Mouse (Mus musculus): ENCODE measurements around the gene Kansl3.

The Kansl3 gene

DNA sequence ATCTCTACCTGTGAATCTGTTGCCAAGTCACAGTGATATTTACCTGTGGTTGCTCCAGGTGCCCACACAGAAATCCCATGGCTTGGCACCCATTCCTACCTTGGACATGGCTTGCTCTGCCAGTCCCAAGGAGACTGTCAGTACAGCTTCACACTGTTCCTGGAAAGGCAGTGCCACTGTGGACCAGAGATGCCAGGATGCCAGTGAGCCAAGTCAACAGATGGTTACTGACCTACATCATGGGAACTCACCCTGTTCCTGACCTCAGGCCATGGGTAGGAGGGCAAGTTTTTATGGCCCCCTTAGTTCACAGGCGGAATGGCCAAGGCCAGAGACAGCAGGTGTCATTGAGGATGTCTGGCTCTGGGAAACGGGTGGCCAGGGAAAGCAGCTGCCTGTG, 47.8 kb downstream of the Kansl3 start:
- peak; percentile 70 to 73 for DNase-seq

DNA sequence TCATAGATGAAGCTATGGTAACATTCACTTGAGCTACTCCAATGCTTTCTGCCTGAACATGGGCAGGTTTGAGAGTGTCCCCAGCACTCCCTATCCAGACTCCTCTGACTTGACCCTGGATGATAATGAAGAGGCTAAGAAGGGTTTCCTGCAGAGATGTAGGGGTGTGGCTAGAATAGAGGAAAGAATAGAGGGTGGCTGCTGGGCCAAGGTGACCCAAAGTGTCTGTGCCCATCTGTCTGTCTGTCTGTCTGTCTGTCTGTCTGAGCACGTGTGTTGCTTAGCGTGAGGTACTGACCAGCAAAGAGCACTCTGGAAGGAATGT, 53.2 kb downstream of the Kansl3 start:
- no peak for DNase-seq

DNA sequence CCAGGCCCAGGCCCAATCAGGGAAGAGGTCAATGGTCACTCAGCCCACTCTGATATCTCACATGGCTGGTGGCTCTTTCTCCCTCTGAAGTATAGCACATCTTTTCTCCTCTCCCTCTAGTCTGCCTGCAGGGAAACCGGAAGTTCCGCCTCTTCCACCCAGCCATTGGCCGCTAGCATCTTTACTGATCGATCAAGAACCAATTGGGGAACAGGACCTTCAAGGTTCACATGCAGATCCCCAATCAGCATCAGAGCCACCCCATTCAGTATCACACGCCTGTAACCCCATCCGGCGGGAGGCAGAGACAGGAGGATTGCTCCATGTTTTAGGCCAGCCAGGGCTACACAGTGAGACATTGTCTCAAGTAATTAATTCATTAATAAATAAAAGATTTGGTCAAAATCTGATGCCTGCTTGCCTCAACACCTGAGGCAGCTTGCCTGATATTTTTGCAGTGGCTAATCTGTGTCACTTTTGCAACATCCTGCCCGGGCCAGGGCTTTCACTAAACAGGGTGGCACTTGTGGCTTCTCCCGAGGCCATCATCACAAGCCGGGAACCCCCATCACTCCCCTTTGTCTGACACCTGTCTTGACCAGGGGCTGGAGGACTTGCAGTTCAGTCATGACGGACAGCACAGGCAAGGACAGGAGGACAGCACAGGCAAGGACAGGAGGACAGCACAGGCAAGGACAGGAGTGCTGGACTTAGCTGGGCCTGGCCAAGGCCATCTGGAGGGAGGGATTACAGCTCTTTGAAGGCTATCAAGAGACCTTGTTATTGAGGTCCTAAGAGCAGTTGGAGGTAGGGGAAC, 53.8 kb downstream of the Kansl3 start:
- no peak for DNase-seq

GRCm38 (mm10) chr1:36309498-36309901, 59.5 kb downstream of the Kansl3 start:
- peak in 1 of 2 experiments; percentile 40 for DNase-seq

- DNase-seq = peak in 1 of 2 experiments; percentile 10
Observed at GRCm38 (mm10) chr1:36308966-36309475, 60.0 kb downstream of the Kansl3 start.

DNA sequence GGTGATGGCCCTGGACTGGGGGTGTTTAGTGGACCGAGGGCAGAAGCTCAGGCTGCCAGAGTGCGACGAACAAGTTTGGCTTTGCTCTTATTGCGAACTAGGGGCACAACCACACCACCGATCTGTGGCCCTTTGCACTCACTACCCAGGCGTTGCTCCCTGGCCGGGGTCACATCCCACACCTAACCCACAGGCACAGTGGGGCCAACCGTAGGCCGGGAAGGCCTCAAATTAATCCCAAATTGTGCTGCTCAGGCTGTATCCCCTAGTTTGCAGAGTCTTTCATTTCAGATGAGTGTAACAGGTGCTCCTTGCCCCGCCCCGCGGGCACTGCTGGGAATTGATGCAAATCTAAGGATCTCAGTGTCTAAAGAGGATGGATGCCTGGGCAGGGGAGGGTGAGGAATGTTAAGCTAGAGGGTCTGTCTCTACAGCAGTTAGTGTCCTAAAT, 60.5 kb downstream of the Kansl3 start:
- DNase-seq = peak in 1 of 2 experiments; percentile 38

DNA sequence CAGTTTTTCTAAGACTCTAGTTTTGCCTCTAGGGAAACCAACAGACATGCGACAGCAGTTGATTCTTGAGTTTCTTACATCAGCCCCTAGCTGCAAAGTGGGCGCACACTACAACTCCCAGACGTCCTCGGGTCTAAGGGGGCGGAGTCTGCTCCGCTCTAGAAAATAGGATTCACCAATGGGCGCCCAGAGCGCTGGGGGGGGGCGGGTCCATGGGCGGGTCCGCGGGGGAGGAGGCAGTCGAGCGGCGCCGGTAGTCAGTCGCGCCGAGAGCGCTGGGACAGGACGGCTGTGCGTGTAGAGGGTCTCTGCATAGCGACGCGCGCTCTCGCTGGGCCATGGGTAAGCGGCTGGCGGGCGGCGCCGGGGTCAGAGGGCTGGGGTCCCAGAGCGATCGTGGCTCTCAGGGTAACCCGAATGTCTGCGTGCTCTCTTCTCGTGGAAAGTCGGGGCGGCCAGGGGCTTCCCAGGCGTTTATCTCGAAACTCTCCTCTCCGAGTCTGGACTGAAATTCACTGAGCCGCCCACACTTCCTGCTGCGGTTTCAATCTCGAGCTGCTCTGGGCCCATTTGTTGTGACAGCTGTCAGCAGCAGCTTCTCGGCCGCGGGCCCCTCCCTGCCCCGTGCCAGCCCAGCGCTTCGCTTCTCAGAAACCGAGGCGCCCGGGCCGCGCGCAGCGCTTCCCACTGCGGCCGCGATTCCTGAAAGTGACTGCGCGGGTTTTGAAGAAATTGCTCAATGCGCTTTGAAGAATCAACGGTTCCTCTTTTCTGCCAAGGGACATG, 61.3 kb downstream of the Kansl3 start, which contains the start of gene Arid5a:
Gene Arid5a (plus strand): TSS at position 239 of the 786 bp plus-strand sequence.
- peak; percentile 86 to 92 for DNase-seq

GRCm38 (mm10) chr1:36307121-36307494, 61.9 kb downstream of the Kansl3 start:
- no peak for DNase-seq

DNA sequence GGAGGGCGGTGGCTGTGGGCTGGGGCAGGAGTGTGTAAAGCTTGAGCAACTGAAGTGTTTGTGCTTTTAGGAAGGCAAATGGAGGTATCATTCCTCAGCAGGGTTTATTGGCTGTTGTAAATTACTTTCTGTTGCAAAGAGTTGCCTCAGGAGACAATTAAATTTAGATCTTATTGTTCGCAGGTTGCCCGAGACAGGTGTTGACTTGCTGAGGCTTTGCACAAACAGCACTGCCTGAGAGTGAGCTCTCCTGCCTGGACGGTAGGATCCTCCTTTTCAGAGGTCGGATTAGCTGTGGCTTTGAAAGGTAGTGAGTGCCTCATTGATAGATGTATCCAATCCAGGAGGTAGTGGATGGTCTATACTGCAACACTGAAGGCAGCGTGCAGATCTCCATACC, 62.9 kb downstream of the Kansl3 start:
- DNase-seq = no peak

GRCm38 (mm10) chr1:36304764-36305163, 64.2 kb downstream of the Kansl3 start:
- DNase-seq = no peak

DNA sequence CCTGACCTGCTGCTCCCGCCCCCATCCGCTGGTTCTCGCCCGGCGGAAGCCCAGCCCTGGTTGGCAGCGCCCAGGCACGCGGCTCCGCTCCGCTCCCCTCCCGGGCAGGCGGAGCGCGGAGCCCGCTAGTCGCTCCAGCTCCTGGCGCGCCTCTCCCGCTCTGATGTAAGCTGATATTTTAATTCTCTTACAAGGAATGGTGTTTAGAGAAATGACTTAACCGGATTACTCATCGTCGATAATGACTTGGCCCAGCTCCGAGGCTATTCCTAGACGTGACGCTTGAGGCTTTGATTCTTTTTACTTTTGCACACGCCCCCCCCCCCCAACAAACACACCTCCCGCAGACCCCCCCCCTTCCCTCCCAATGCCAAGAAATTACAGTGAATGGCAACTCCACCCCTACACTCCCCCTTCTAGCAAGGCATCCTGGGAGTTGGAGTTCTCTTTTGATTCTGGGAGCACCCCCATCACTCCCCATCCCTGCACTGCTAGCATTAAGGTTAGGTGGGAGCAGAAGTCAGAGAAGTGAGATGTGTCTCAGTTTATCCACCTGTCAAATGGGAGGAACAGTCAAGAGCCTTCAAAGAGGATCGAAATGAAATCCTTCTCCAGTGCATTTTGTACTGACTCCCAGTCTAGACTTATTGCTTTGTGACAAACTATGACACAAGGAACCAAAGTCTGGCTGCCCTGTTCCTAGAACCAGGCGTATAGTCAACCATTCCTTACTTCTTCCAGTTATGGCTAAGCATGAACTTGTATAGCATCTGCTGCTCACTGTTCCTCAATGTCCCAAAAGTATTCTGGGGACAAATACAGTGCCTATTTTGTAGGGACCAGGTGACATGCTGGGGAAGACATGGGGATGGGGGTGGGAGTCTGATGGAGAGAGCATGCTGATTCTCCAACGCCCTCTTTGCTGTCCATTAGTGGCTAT, 65.3 kb downstream of the Kansl3 start:
- peak; percentile 65 to 78 for DNase-seq

DNA sequence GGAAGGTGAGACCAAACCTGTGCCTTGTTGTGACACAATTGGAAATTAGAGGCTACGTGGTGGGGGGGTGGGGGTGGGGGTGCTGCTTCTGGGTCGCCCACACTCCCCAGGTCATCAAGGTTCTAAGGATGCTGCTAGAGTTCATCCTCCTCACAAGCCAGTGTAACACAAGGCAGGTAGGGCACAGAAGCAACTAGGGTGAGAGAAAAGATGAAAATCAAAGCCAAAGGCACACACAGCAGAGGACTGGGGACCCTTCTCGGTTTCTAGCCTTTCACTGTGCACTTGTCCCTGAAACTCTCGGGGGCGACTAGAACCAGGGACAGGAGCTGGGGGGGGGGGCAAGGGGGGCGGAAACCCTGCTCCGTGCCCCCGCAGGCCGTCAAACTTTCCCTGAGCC, 66.0 kb downstream of the Kansl3 start:
- no peak for DNase-seq

GRCm38 (mm10) chr1:36302273-36302672, 66.7 kb downstream of the Kansl3 start:
- DNase-seq = peak in 1 of 2 experiments; percentile 2

- DNase-seq = no peak
Observed at GRCm38 (mm10) chr1:36300486-36300885, 68.5 kb downstream of the Kansl3 start.

- DNase-seq = no peak
Observed at GRCm38 (mm10) chr1:36299676-36300075, 69.3 kb downstream of the Kansl3 start.

- DNase-seq = peak in 1 of 2 experiments; percentile 3
Observed at GRCm38 (mm10) chr1:36299126-36299525, 69.9 kb downstream of the Kansl3 start.

DNA sequence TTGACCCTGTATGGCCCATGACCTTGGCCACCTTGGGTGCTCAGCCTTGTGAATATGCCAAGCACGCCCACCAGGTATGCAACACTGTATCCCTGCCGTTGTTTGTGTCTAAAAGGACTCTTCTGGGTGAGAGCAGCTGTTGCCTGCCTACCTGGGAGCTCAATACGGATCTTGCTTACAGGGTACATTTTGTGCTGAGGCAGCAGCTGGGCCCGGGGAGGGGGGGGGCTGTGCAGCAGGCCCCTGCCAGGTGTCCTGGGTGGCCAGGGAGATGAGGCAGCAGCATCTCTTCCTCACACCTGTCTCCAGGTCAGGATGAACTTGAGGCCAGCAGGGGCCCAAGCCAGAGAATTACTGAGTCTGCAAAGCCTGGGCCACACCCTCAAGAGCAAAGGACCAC, 70.9 kb downstream of the Kansl3 start:
- DNase-seq = peak in 1 of 2 experiments; percentile 7

- DNase-seq = peak; percentile 78
Observed at GRCm38 (mm10) chr1:36296466-36297149, 72.4 kb downstream of the Kansl3 start.

DNA sequence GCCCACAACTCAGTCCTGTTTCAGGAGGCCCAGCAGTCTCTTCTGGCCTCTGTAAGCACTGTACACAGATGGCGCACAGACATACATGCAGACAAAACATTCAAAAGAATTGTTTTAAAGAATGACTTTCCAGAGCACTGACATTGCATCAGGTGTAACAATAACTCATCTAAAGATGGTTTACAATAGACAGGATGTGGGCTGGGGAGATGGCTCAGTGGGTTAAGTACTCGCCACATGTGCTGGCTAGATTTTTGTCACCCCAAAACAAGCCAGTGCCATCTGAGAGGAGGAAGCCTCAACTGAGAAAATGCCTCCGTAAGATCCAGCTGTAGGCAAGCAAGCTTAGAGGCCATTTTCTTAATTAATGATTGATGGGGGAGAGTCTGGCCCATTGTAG, 74.6 kb downstream of the Kansl3 start:
- no peak for DNase-seq

- DNase-seq = no peak
Observed at GRCm38 (mm10) chr1:36293470-36293869, 75.5 kb downstream of the Kansl3 start.

Data from cerebellum, postnatal 25 days (tissue).